Mouse (Mus musculus): ENCODE measurements around the gene AC129217.1. TPM values are rescaled to one million over a fixed set of nuclear protein-coding genes. Genes with fewer than 3 reads are reported as not detected.

AC129217.1 gene
- polyA plus RNA-seq, 1 experiment, result 141 TPM

Other genes starting within 250 kb of the AC129217.1 start
- gene Slc22a8, start 238.5 kb upstream of the AC129217.1 start, polyA plus RNA-seq (2012), result 0.02 TPM in 1 of 2 replicates, not detected in the other
- gene Slc22a6, start 211.7 kb upstream of the AC129217.1 start, polyA plus RNA-seq (2012), result not detected in 2 replicates
- gene Chrm1, start 166.0 kb upstream of the AC129217.1 start, polyA plus RNA-seq (2012), result 0.06 and 0.22 TPM in 2 replicates
- 116 and 163 TPM in 2 replicates for gene Slc3a2, start 106.4 kb upstream of the AC129217.1 start, polyA plus RNA-seq (2012)
- 37.5 and 45.6 TPM in 2 replicates for gene Wdr74, start 93.9 kb upstream of the AC129217.1 start, polyA plus RNA-seq (2012)
- gene 1700092M07Rik, start 89.1 kb upstream of the AC129217.1 start, polyA plus RNA-seq (2012), result 1.1 and 2.8 TPM in 2 replicates
- gene Stx5a, start 88.4 kb upstream of the AC129217.1 start, polyA plus RNA-seq (2012), result 24.2 and 27.7 TPM in 2 replicates
- 37.5 and 54.2 TPM in 2 replicates for gene Nxf1, start 72.7 kb upstream of the AC129217.1 start, polyA plus RNA-seq (2012)
- gene Tmem223, start 58.8 kb upstream of the AC129217.1 start, polyA plus RNA-seq (2012), result 51.0 and 63.4 TPM in 2 replicates
- gene Tmem179b, start 55.3 kb upstream of the AC129217.1 start, polyA plus RNA-seq (2012), result 61.1 and 78.1 TPM in 2 replicates
- 35.3 and 40.4 TPM in 2 replicates for gene Taf6l, start 43.4 kb upstream of the AC129217.1 start, polyA plus RNA-seq (2012)
- 5.0 and 6.5 TPM in 2 replicates for gene Polr2g, start 31.2 kb upstream of the AC129217.1 start, polyA plus RNA-seq (2012)
- gene Zbtb3, start 27.2 kb upstream of the AC129217.1 start, polyA plus RNA-seq (2012), result 0.30 and 0.85 TPM in 2 replicates
- 2.8 and 3.5 TPM in 2 replicates for gene Ttc9c, start 10.4 kb upstream of the AC129217.1 start, polyA plus RNA-seq (2012)
- gene Hnrnpul2, start 9.8 kb upstream of the AC129217.1 start, polyA plus RNA-seq (2012), result 136 and 204 TPM in 2 replicates
- 91.7 and 97.7 TPM in 2 replicates for gene Bscl2, start 7.7 kb downstream of the AC129217.1 start, polyA plus RNA-seq (2012)
- gene Gng3, start 9.4 kb downstream of the AC129217.1 start, polyA plus RNA-seq (2012), result not detected in 2 replicates
- gene Lrrn4cl, start 21.0 kb downstream of the AC129217.1 start, polyA plus RNA-seq (2012), result 0.07 and 0.34 TPM in 2 replicates
- gene Ubxn1, start 41.7 kb downstream of the AC129217.1 start, polyA plus RNA-seq (2012), result 176 and 267 TPM in 2 replicates
- gene Uqcc3, start 51.1 kb downstream of the AC129217.1 start, polyA plus RNA-seq (2012), result 60.4 and 63.7 TPM in 2 replicates
- gene Lbhd1, start 54.0 kb downstream of the AC129217.1 start, polyA plus RNA-seq (2012), result 0.47 and 0.98 TPM in 2 replicates
- gene Gm49403, start 54.2 kb downstream of the AC129217.1 start, polyA plus RNA-seq (2012), result not detected in 2 replicates
- 68.5 and 78.3 TPM in 2 replicates for gene 1810009A15Rik, start 59.1 kb downstream of the AC129217.1 start, polyA plus RNA-seq (2012)
- gene Gm49416, start 59.2 kb downstream of the AC129217.1 start, polyA plus RNA-seq (2012), result 10.1 and 13.2 TPM in 2 replicates
- 32.4 and 39.0 TPM in 2 replicates for gene Ints5, start 63.2 kb downstream of the AC129217.1 start, polyA plus RNA-seq (2012)
- gene Ganab, start 68.3 kb downstream of the AC129217.1 start, polyA plus RNA-seq (2012), result 52.6 and 60.1 TPM in 2 replicates
- gene B3gat3, start 90.6 kb downstream of the AC129217.1 start, polyA plus RNA-seq (2012), result 129 and 153 TPM in 2 replicates
- 8.8 and 9.0 TPM in 2 replicates for gene Rom1, start 99.6 kb downstream of the AC129217.1 start, polyA plus RNA-seq (2012)
- 76.3 and 82.6 TPM in 2 replicates for gene Eml3, start 99.8 kb downstream of the AC129217.1 start, polyA plus RNA-seq (2012)
- gene Mta2, start 112.1 kb downstream of the AC129217.1 start, polyA plus RNA-seq (2012), result 58.4 and 74.1 TPM in 2 replicates
- 28.2 and 29.0 TPM in 2 replicates for gene Tut1, start 124.1 kb downstream of the AC129217.1 start, polyA plus RNA-seq (2012)
- 124 and 163 TPM in 2 replicates for gene Eef1g, start 137.3 kb downstream of the AC129217.1 start, polyA plus RNA-seq (2012)
- 19.1 and 29.1 TPM in 2 replicates for gene Ahnak, start 159.5 kb downstream of the AC129217.1 start, polyA plus RNA-seq (2012)